Mouse (Mus musculus) lung, postnatal 25 days (tissue): ENCODE data around the gene Treml4.

Experiments
- DNase-seq: peaks from one replicate; pipeline ENCODE4 v3.0.0; 2022; ENCODE audit warnings: low spot score

The Treml4 gene

GRCm38 (mm10) chr17:48274885-48275284 is 10.8 kb downstream of the Treml4 start:
- DNase-seq, result peak; percentile 68

GRCm38 (mm10) chr17:48275736-48276135 is 11.6 kb downstream of the Treml4 start:
- DNase-seq, result no peak

GRCm38 (mm10) chr17:48278381-48278780 is 14.3 kb downstream of the Treml4 start:
- no peak for DNase-seq

- DNase-seq, result no peak
Measured at GRCm38 (mm10) chr17:48279002-48279401, 14.9 kb downstream of the Treml4 start.

GRCm38 (mm10) chr17:48280943-48281738 is 17.0 kb downstream of the Treml4 start:
- DNase-seq, result no peak

- DNase-seq, result no peak
Measured at GRCm38 (mm10) chr17:48281739-48282085, 17.6 kb downstream of the Treml4 start.

GRCm38 (mm10) chr17:48286765-48287164 is 22.7 kb downstream of the Treml4 start:
- DNase-seq, result no peak

GRCm38 (mm10) chr17:48287276-48287675 is 23.2 kb downstream of the Treml4 start:
- DNase-seq, result no peak

GRCm38 (mm10) chr17:48293500-48294194 is 29.6 kb downstream of the Treml4 start:
- no peak for DNase-seq

- DNase-seq, result no peak
Measured at GRCm38 (mm10) chr17:48299203-48299602, 35.1 kb downstream of the Treml4 start, which contains the start of gene Treml2. Treml2 (plus strand) TSS chr17:48299498.

GRCm38 (mm10) chr17:48299756-48300155 is 35.7 kb downstream of the Treml4 start:
- no peak for DNase-seq

GRCm38 (mm10) chr17:48300199-48300598 is 36.1 kb downstream of the Treml4 start:
- peak; percentile 39 for DNase-seq

- peak; percentile 31 for DNase-seq
Measured at GRCm38 (mm10) chr17:48300861-48301260, 36.8 kb downstream of the Treml4 start.

- no peak for DNase-seq
Measured at GRCm38 (mm10) chr17:48301792-48302191, 37.7 kb downstream of the Treml4 start.

GRCm38 (mm10) chr17:48312124-48312523 is 48.0 kb downstream of the Treml4 start:
- DNase-seq, result no peak

- DNase-seq, result peak; percentile 21
Measured at GRCm38 (mm10) chr17:48315905-48316579, 51.9 kb downstream of the Treml4 start, which contains the start of gene B430306N03Rik. B430306N03Rik (plus strand) TSS chr17:48316141.

GRCm38 (mm10) chr17:48318686-48319085 is 54.6 kb downstream of the Treml4 start:
- no peak for DNase-seq

- DNase-seq, result no peak
Measured at GRCm38 (mm10) chr17:48321279-48321678, 57.2 kb downstream of the Treml4 start.

- DNase-seq, result no peak
Measured at GRCm38 (mm10) chr17:48323236-48323635, 59.1 kb downstream of the Treml4 start.

GRCm38 (mm10) chr17:48324258-48324657 is 60.2 kb downstream of the Treml4 start:
- peak; percentile 48 for DNase-seq
